Mouse (Mus musculus): ENCODE results near the gene Cd276.

DNA sequence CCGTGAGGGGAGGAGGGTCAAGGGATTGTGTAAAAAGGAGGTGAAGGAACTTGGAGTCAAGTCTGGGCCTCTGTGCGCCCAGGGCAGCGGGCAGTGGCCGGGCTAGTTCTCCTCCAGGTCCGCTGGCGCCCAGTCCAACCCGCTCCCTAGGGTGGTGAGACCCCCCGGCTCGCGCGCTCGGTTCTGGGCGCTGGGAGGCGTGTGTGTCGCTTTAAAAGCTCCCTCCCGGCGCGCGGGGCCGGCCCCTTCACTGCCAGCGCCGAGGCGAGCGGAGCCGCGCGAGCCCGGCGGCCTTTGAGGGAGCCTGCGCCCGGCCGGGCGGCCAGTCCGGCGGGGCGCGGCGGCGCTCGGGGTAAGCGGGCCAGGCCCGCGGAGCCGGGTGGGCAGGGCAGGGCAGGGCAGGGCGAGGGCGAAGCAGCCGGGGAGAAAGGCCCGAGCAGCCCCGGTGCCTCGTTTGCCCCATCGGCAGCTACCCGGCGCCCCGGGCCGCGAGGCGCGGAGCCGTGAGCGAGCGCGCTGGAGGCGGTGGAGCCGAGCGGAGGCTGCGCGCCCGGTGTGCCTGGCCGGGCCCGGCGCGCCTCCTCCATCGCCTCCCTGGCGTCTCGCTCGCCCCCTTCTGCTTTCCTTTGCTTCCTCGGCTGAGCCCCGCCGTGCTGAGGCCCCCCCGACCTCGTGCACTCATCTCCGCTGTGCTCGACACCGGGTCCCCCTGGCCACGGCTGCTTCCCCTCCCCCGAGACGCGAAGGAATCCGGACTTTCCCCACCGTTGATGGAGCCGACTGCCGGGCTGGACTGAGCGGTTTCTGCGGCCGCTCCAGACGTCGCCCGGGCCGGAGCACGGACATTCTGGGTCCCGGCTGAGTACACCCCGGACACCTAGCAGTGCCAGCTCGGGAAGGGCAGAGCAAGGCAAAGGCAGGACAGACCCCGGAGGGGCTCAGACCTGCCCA is 67.1 kb downstream of the Cd276 start, which contains the start of gene Insyn1:
- no peak for TF ChIP-seq CTCF (conservative IDR thresholded peaks at IDR 0.05; ENCODE audit: insufficient read depth, insufficient read length, low read depth, low read length)
- TF ChIP-seq POLR2A (IDR thresholded peaks at IDR 0.05; ENCODE audit: low read depth, low read length): no peak

All from kidney, adult 2 months (tissue).